Mouse (Mus musculus): ENCODE measurements around the gene Fgf3. TPM values are rescaled to one million over a fixed set of nuclear protein-coding genes. Genes with fewer than 3 reads are reported as not detected.
"Not testable (repeated sequence)": the region's sequence is repeated elsewhere in the genome, so short reads cannot be mapped to it uniquely, and the experiment has no call there.

Gene Fgf3
- polyA plus RNA-seq, 1 experiment from 2014 or later, result 2.3 TPM

GRCm38 (mm10) chr7:144888564-144889299, 50.8 kb downstream of the Fgf3 start:
- no peak for ATAC-seq
- peaks cover 41% of the 10 kb centered on the region for H3K27me3 ChIP-seq
- H3K4me2 ChIP-seq, result no peak overlapping the region
- H3K9ac ChIP-seq, result no peak overlapping the region
- H3K27ac ChIP-seq, result no peak overlapping the region
- no peaks in the 10 kb centered on the region for H3K9me3 ChIP-seq (replicated peaks)
- H3K36me3 ChIP-seq (ENCODE audit: poor library complexity, severe bottlenecking), result no peaks in the 10 kb centered on the region
- H3K4me3 ChIP-seq, result no peak overlapping the region
- H3K4me1 ChIP-seq, result peaks cover 8% of the 10 kb centered on the region; the same call in 1 of the 2 replicates
- WGBS, result 7% methylated on average over 18 of the region's 18 CpGs

DNA sequence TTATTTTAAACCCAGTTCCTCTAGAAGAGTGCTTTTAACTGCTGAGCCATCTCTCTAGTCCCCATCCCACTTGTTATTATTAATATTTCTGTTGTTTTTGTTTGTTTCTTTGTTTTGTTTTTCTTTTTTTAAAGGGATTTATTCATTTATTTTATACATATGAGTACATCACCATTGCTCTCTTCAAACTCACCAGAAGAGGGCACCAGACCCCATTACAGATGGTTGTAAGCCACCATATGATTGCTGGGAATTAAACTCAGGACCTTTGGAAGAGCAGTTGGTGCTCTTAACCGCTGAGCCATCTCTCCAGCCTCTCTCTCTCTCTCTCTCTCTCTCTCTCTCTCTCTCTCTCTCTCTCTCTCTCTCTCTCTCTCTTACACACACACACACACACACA, 52.8 kb downstream of the Fgf3 start:
- ATAC-seq, result not testable (repeated sequence)

GRCm38 (mm10) chr7:144891863-144892262, 54.0 kb downstream of the Fgf3 start:
- 93% methylated on average over 2 of the region's 2 CpGs for WGBS
- peaks cover 59% of the 10 kb centered on the region for H3K27me3 ChIP-seq
- no peaks in the 10 kb centered on the region for H3K36me3 ChIP-seq (ENCODE audit: poor library complexity, severe bottlenecking)
- no peak overlapping the region for H3K4me2 ChIP-seq
- H3K9ac ChIP-seq, result no peak overlapping the region
- peaks cover 33% of the 10 kb centered on the region for H3K4me1 ChIP-seq
- no peak overlapping the region for H3K27ac ChIP-seq
- H3K4me3 ChIP-seq, result no peak overlapping the region
- H3K9me3 ChIP-seq (replicated peaks), result no peaks in the 10 kb centered on the region
- no peak for ATAC-seq

More for the DNA sequence above, 52.8 kb downstream of the Fgf3 start:
- H3K9ac ChIP-seq; H3K4me2 ChIP-seq; H3K9me3 ChIP-seq (replicated peaks); H3K4me3 ChIP-seq; H3K36me3 ChIP-seq (ENCODE audit: poor library complexity, severe bottlenecking); H3K27ac ChIP-seq: not testable (repeated sequence)
- WGBS, result 83% methylated on average over 1 of the region's 1 CpGs
- peaks cover 21% of the 10 kb centered on the region for H3K4me1 ChIP-seq
- H3K27me3 ChIP-seq, result peaks cover 47% of the 10 kb centered on the region

- H3K36me3 ChIP-seq (ENCODE audit: poor library complexity, severe bottlenecking), result no peaks in the 10 kb centered on the region
- WGBS, result 52% methylated on average over 6 of the region's 6 CpGs
- no peak for ATAC-seq
- peaks cover 37% of the 10 kb centered on the region for H3K4me1 ChIP-seq
- no peak overlapping the region for H3K9ac ChIP-seq
- no peaks in the 10 kb centered on the region for H3K9me3 ChIP-seq (replicated peaks)
- no peak overlapping the region for H3K4me3 ChIP-seq
- no peak overlapping the region for H3K27ac ChIP-seq
- H3K27me3 ChIP-seq, result peaks cover 60% of the 10 kb centered on the region
- H3K4me2 ChIP-seq, result no peak overlapping the region
These were observed 54.4 kb downstream of the Fgf3 start for GRCm38 (mm10) chr7:144892322-144892721.

Other genes with a start within 250 kb of the Fgf3 start
- 12.3 and 14.3 TPM in 2 replicates for gene Ano1, start 86.1 kb upstream of the Fgf3 start, polyA plus RNA-seq (2015; fragmentation: Nextera tagmentation; extraction: Ambion mirVana)
- not detected in 2 replicates for gene Fgf4, start 9.3 kb downstream of the Fgf3 start, polyA plus RNA-seq (2015; fragmentation: Nextera tagmentation; extraction: Ambion mirVana)
- 48.2 and 63.2 TPM in 2 replicates for gene Fgf15, start 58.4 kb downstream of the Fgf3 start, polyA plus RNA-seq (2015; fragmentation: Nextera tagmentation; extraction: Ambion mirVana)
- 36.1 and 45.6 TPM in 2 replicates for gene LTO1, start 77.0 kb downstream of the Fgf3 start, polyA plus RNA-seq (2015; fragmentation: Nextera tagmentation; extraction: Ambion mirVana)
- 111 and 131 TPM in 2 replicates for gene Ccnd1, start 101.8 kb downstream of the Fgf3 start, polyA plus RNA-seq (2015; fragmentation: Nextera tagmentation; extraction: Ambion mirVana)